Mouse (Mus musculus) embryonic facial prominence, embryonic 13.5 days (tissue): ENCODE measurements at regions not wholly inside any gene's neighbourhood (a gene's known extent, or its start where the extent isn't known, plus 50 kb on each side); places are given as distances from the start of the nearest gene placed in this dataset.

ENCODE experiments used
- ATAC-seq: fragments of 200-750 bp; cut with Nextera tagmentation; 2 replicates; pipeline ENCODE4 v1.8.0; 2017; ENCODE audit warnings: low read depth; ENCODE audit not compliant: insufficient number of reproducible peaks, insufficient read depth, low FRiP score, low TSS enrichment
- H3K27ac ChIP-seq: fragments of 300-500 bp; sonication (generic); 2 replicates; pipeline ENCODE4 v1.5.1; 2015; ENCODE audit warnings: moderate library complexity, mild to moderate bottlenecking, inconsistent platforms
- H3K27me3 ChIP-seq: fragments of 300-500 bp; sonication (generic); 2 replicates; pipeline ENCODE4 v1.6.1; 2015; ENCODE audit warnings: mild to moderate bottlenecking, inconsistent platforms
- H3K36me3 ChIP-seq: fragments of 300-500 bp; sonication (generic); 2 replicates; pipeline ENCODE4 v1.6.1; 2015; ENCODE audit warnings: mild to moderate bottlenecking, inconsistent platforms
- H3K4me1 ChIP-seq: fragments of 300-500 bp; sonication (generic); 2 replicates; pipeline ENCODE4 v1.6.1; 2015; ENCODE audit warnings: inconsistent platforms
- H3K4me2 ChIP-seq: fragments of 300-500 bp; sonication (generic); 2 replicates; pipeline ENCODE4 v1.6.1; 2015; ENCODE audit warnings: moderate library complexity, mild to moderate bottlenecking, inconsistent platforms
- H3K4me3 ChIP-seq: fragments of 300-500 bp; sonication (generic); 2 replicates; pipeline ENCODE4 v1.5.1; 2015; ENCODE audit warnings: mild to moderate bottlenecking, inconsistent platforms
- H3K9ac ChIP-seq: fragments of 300-500 bp; sonication (generic); 2 replicates; pipeline ENCODE4 v1.6.1; 2015; ENCODE audit warnings: mild to moderate bottlenecking, inconsistent platforms
- H3K9me3 ChIP-seq: fragments of 300-500 bp; sonication (generic); 2 replicates; pipeline ENCODE4 v1.6.1; 2016; ENCODE audit warnings: inconsistent platforms
- WGBS: fragments of 180-500 bp; shearing (Covaris S2); methylation state at CpG from one replicate; pipeline ENCODE4 v1.1.7; 2015; ENCODE audit warnings: mixed read lengths; 5-methylcytosine and 5-hydroxymethylcytosine counted together

- WGBS, result 25% methylated on average over 2 of the region's 2 CpGs
- H3K36me3 ChIP-seq, result no peaks in the 10 kb centered on the region
- no peak overlapping the region for H3K9ac ChIP-seq
These were observed 54.9 kb upstream of the Basp1 start for GRCm38 (mm10) chr15:25468478-25468877.

GRCm38 (mm10) chr15:25469185-25469845 is 55.8 kb upstream of the Basp1 start:
- no peak overlapping the region for H3K9ac ChIP-seq
- no peak for ATAC-seq
- peaks cover 17% of the 10 kb centered on the region for H3K4me1 ChIP-seq
- H3K36me3 ChIP-seq, result no peaks in the 10 kb centered on the region
- H3K27ac ChIP-seq, result no peak overlapping the region
- 69% methylated on average over 16 of the region's 16 CpGs for WGBS
- H3K4me2 ChIP-seq, result no peak overlapping the region
- no peaks in the 10 kb centered on the region for H3K9me3 ChIP-seq
- H3K4me3 ChIP-seq, result no peak overlapping the region
- no peaks in the 10 kb centered on the region for H3K27me3 ChIP-seq

More at GRCm38 (mm10) chr15:25468478-25468877, 54.9 kb upstream of the Basp1 start:
- Histone ChIP-seq H3K27me3 (no peaks in the 10 kb centered on the region), H3K9me3 (no peaks in the 10 kb centered on the region), H3K4me3 (no peak overlapping the region), H3K4me2 (no peak overlapping the region), H3K4me1 (peaks cover 17% of the 10 kb centered on the region), H3K27ac (no peak overlapping the region)
- ATAC-seq, result no peak

GRCm38 (mm10) chr15:25471331-25471730 is 57.8 kb upstream of the Basp1 start:
- no peak overlapping the region for H3K27ac ChIP-seq
- no peak overlapping the region for H3K9ac ChIP-seq
- ATAC-seq, result no peak
- no peaks in the 10 kb centered on the region for H3K9me3 ChIP-seq
- no peak overlapping the region for H3K4me3 ChIP-seq
- no peak overlapping the region for H3K4me2 ChIP-seq
- no peaks in the 10 kb centered on the region for H3K36me3 ChIP-seq
- H3K4me1 ChIP-seq, result peaks cover 17% of the 10 kb centered on the region
- no peaks in the 10 kb centered on the region for H3K27me3 ChIP-seq
- 84% methylated on average over 5 of the region's 5 CpGs for WGBS

- H3K9me3 ChIP-seq, result no peaks in the 10 kb centered on the region
- WGBS, result 91% methylated on average over 3 of the region's 3 CpGs
- ATAC-seq, result no peak
These were observed 59.7 kb upstream of the Basp1 start for GRCm38 (mm10) chr15:25473201-25473710.

GRCm38 (mm10) chr15:25474096-25474495 is 60.5 kb upstream of the Basp1 start:
- no peak overlapping the region for H3K9ac ChIP-seq
- no peaks in the 10 kb centered on the region for H3K36me3 ChIP-seq
- 83% methylated on average over 3 of the region's 3 CpGs for WGBS
- no peak overlapping the region for H3K27ac ChIP-seq
- H3K9me3 ChIP-seq, result no peaks in the 10 kb centered on the region
- ATAC-seq, result no peak
- H3K27me3 ChIP-seq, result no peaks in the 10 kb centered on the region
- peaks cover 9% of the 10 kb centered on the region for H3K4me1 ChIP-seq
- H3K4me3 ChIP-seq, result no peak overlapping the region
- no peak overlapping the region for H3K4me2 ChIP-seq

More at GRCm38 (mm10) chr15:25473201-25473710, 59.7 kb upstream of the Basp1 start:
- Histone ChIP-seq H3K27ac (no peak overlapping the region), H3K27me3 (no peaks in the 10 kb centered on the region), H3K4me3 (no peak overlapping the region), H3K9ac (no peak overlapping the region), H3K4me1 (peaks cover 12% of the 10 kb centered on the region), H3K4me2 (no peak overlapping the region), H3K36me3 (no peaks in the 10 kb centered on the region)

- ATAC-seq, result no peak
- H3K9me3 ChIP-seq, result no peaks in the 10 kb centered on the region
- WGBS, result 54% methylated on average over 3 of the region's 3 CpGs
- H3K27me3 ChIP-seq, result no peaks in the 10 kb centered on the region
- H3K4me2 ChIP-seq, result no peak overlapping the region
- no peak overlapping the region for H3K27ac ChIP-seq
- 0 out of 2 replicates have a peak, but pooled peaks cover 5% of the 10 kb centered on the region for H3K4me1 ChIP-seq
- H3K36me3 ChIP-seq, result no peaks in the 10 kb centered on the region
- H3K9ac ChIP-seq, result no peak overlapping the region
- no peak overlapping the region for H3K4me3 ChIP-seq
These were observed 69.0 kb upstream of the Basp1 start for GRCm38 (mm10) chr15:25482586-25482985.

GRCm38 (mm10) chr15:25485372-25485771 is 71.8 kb upstream of the Basp1 start:
- Histone ChIP-seq H3K4me3 (no peak overlapping the region), H3K4me2 (no peak overlapping the region), H3K9ac (no peak overlapping the region), H3K9me3 (no peaks in the 10 kb centered on the region), H3K36me3 (no peaks in the 10 kb centered on the region), H3K4me1 (0 out of 2 replicates have a peak, but pooled peaks cover 5% of the 10 kb centered on the region), H3K27me3 (no peaks in the 10 kb centered on the region), H3K27ac (no peak overlapping the region)
- 49% methylated on average over 9 of the region's 9 CpGs for WGBS
- ATAC-seq, result no peak

GRCm38 (mm10) chr15:25486158-25486557 is 72.6 kb upstream of the Basp1 start:
- Histone ChIP-seq H3K9me3 (no peaks in the 10 kb centered on the region), H3K27ac (no peak overlapping the region), H3K27me3 (no peaks in the 10 kb centered on the region), H3K4me1 (0 out of 2 replicates have a peak, but pooled peaks cover 5% of the 10 kb centered on the region), H3K4me2 (no peak overlapping the region), H3K9ac (no peak overlapping the region), H3K4me3 (no peak overlapping the region), H3K36me3 (no peaks in the 10 kb centered on the region)
- ATAC-seq, result no peak
- WGBS, result 77% methylated on average over 7 of the region's 7 CpGs

GRCm38 (mm10) chr15:25489804-25490203 is 76.2 kb upstream of the Basp1 start:
- ATAC-seq, result no peak
- 80% methylated on average over 6 of the region's 6 CpGs for WGBS

GRCm38 (mm10) chr15:25492161-25492746 is 78.7 kb upstream of the Basp1 start:
- WGBS, result 43% methylated on average over 5 of the region's 5 CpGs
- no peak overlapping the region for H3K4me3 ChIP-seq
- no peaks in the 10 kb centered on the region for H3K9me3 ChIP-seq
- H3K36me3 ChIP-seq, result no peaks in the 10 kb centered on the region
- no peak overlapping the region for H3K27ac ChIP-seq
- ATAC-seq, result no peak
- H3K27me3 ChIP-seq, result no peaks in the 10 kb centered on the region
- peaks cover 12% of the 10 kb centered on the region; the same call in 1 of the 2 replicates for H3K4me1 ChIP-seq
- H3K4me2 ChIP-seq, result no peak overlapping the region
- no peak overlapping the region for H3K9ac ChIP-seq

More at GRCm38 (mm10) chr15:25489804-25490203, 76.2 kb upstream of the Basp1 start:
- no peak overlapping the region for H3K4me3 ChIP-seq
- H3K4me2 ChIP-seq, result no peak overlapping the region
- no peak overlapping the region for H3K27ac ChIP-seq
- no peaks in the 10 kb centered on the region for H3K9me3 ChIP-seq
- no peak overlapping the region for H3K9ac ChIP-seq
- no peaks in the 10 kb centered on the region for H3K36me3 ChIP-seq
- no peaks in the 10 kb centered on the region for H3K27me3 ChIP-seq
- H3K4me1 ChIP-seq, result peaks cover 14% of the 10 kb centered on the region; the same call in 1 of the 2 replicates

- no peak; the same call in 1 of the 2 replicates for ATAC-seq
- H3K9me3 ChIP-seq, result no peaks in the 10 kb centered on the region
- no peak overlapping the region for H3K27ac ChIP-seq
- 62% methylated on average over 8 of the region's 8 CpGs for WGBS
- H3K9ac ChIP-seq, result no peak overlapping the region
- H3K27me3 ChIP-seq, result no peaks in the 10 kb centered on the region
- H3K36me3 ChIP-seq, result no peaks in the 10 kb centered on the region
- no peak overlapping the region for H3K4me3 ChIP-seq
- no peak overlapping the region for H3K4me2 ChIP-seq
- peaks cover 12% of the 10 kb centered on the region; the same call in 1 of the 2 replicates for H3K4me1 ChIP-seq
These were observed 81.2 kb upstream of the Basp1 start for GRCm38 (mm10) chr15:25494687-25495299.
